Mouse (Mus musculus): ENCODE measurements at regions not wholly inside any gene's neighbourhood (a gene's known extent, or its start where the extent isn't known, plus 50 kb on each side); places are given as distances from the start of the nearest gene placed in this dataset.

- H3K27ac ChIP-seq = no peak overlapping the region
- H3K4me3 ChIP-seq = no peak overlapping the region
- 34% methylated on average over 2 of the region's 2 CpGs for WGBS
- no peaks in the 10 kb centered on the region for H3K9me3 ChIP-seq
- no peak overlapping the region for H3K4me2 ChIP-seq
- no peak for ATAC-seq (ENCODE audit: insufficient number of reproducible peaks, low FRiP score, low TSS enrichment, low read depth)
- H3K36me3 ChIP-seq = no peaks in the 10 kb centered on the region
- H3K9ac ChIP-seq = no peak overlapping the region
- H3K4me1 ChIP-seq = no peaks in the 10 kb centered on the region
- H3K27me3 ChIP-seq = no peaks in the 10 kb centered on the region
Observed at GRCm38 (mm10) chr5:126629826-126630225, 611.8 kb upstream of the Tmem132c start.

DNA sequence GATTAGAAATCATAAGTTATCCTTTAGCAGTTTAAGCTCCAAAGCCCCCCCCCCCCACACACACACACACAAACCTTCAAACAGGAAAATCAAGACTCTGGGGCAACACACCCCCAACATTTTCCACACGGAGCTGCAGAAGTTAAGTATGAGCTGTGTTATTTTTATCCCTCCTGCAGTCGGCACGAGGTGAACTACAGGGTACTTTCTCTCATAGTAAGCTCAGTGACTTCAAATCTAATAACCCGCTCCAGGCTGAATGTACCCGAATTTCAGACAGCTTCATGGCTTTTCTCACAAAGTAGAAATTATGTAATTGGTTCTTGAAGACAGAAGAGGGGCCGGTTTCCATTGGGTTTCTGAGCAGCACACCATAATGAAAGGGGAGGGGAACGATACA lies 591.2 kb upstream of the Tmem132c start:
- Histone ChIP-seq H3K27me3 (no peaks in the 10 kb centered on the region), H3K9me3 (no peaks in the 10 kb centered on the region), H3K36me3 (no peaks in the 10 kb centered on the region), H3K27ac (no peak overlapping the region), H3K4me1 (no peaks in the 10 kb centered on the region), H3K4me2 (no peak overlapping the region), H3K9ac (no peak overlapping the region), H3K4me3 (no peak overlapping the region)
- 78% methylated on average over 7 of the region's 7 CpGs for WGBS
- ATAC-seq (ENCODE audit: insufficient number of reproducible peaks, low FRiP score, low TSS enrichment, low read depth) = no peak

DNA sequence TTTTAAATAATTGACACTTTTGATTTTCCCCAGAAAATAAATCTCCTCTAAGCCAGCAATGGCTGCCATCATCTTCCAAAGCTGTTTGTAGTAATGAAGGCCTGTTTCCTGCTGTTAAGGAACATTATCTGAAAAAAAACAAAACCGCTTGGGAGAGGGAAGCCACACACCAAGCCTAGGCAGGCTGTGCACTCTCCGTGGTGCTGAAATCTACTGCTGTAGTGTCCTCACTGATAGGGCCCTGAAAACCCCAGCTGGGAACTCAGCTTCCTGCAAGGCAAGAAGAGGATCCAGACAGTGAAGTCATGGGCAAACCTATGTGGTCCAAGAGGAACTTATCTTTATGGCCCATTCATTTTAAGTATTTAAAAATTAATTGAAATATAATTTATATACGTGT lies 590.2 kb upstream of the Tmem132c start:
- no peaks in the 10 kb centered on the region for H3K36me3 ChIP-seq
- H3K4me1 ChIP-seq = no peaks in the 10 kb centered on the region
- WGBS = 16% methylated on average over 3 of the region's 3 CpGs
- no peaks in the 10 kb centered on the region for H3K27me3 ChIP-seq
- H3K4me3 ChIP-seq = no peak overlapping the region
- no peak overlapping the region for H3K4me2 ChIP-seq
- no peak for ATAC-seq (ENCODE audit: insufficient number of reproducible peaks, low FRiP score, low TSS enrichment, low read depth)
- no peaks in the 10 kb centered on the region for H3K9me3 ChIP-seq
- H3K9ac ChIP-seq = no peak overlapping the region
- H3K27ac ChIP-seq = no peak overlapping the region

- Histone ChIP-seq H3K4me2 (no peak overlapping the region), H3K27me3 (no peaks in the 10 kb centered on the region), H3K4me3 (no peak overlapping the region), H3K36me3 (no peaks in the 10 kb centered on the region), H3K9me3 (no peaks in the 10 kb centered on the region), H3K27ac (no peak overlapping the region), H3K4me1 (no peaks in the 10 kb centered on the region), H3K9ac (no peak overlapping the region)
- ATAC-seq (ENCODE audit: insufficient number of reproducible peaks, low FRiP score, low TSS enrichment, low read depth) = no peak
- 90% methylated on average over 4 of the region's 4 CpGs for WGBS
Observed at GRCm38 (mm10) chr5:126662648-126663047, 579.0 kb upstream of the Tmem132c start.

DNA sequence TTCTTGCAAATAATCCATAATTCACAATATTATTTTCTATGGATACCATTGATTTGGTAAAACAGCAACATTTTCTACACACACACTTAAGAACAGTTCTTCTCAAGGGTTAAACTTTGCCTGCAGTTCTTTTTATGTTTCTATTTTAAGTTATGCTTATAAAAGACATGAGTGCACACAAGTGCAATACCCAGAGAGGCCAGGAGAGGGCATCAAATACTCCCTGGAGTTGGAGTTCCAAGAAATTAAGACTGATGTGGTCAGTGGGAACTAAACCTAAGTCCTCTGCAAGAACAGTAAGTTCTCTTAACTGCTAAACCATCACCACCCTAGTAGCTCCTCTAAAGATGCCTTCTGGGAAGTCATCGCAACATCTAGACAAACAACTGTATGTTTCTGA lies 570.5 kb upstream of the Tmem132c start:
- Histone ChIP-seq H3K4me2 (no peak overlapping the region), H3K4me1 (no peaks in the 10 kb centered on the region), H3K27me3 (no peaks in the 10 kb centered on the region), H3K4me3 (no peak overlapping the region), H3K27ac (no peak overlapping the region), H3K9ac (no peak overlapping the region), H3K36me3 (no peaks in the 10 kb centered on the region), H3K9me3 (no peaks in the 10 kb centered on the region)
- 51% methylated on average over 1 of the region's 1 CpGs for WGBS
- ATAC-seq (ENCODE audit: insufficient number of reproducible peaks, low FRiP score, low TSS enrichment, low read depth) = no peak

GRCm38 (mm10) chr5:126680262-126680661 lies 561.3 kb upstream of the Tmem132c start:
- Histone ChIP-seq H3K4me2 (no peak overlapping the region), H3K9ac (no peak overlapping the region), H3K36me3 (no peaks in the 10 kb centered on the region), H3K27ac (no peak overlapping the region), H3K4me3 (no peak overlapping the region), H3K27me3 (no peaks in the 10 kb centered on the region), H3K9me3 (no peaks in the 10 kb centered on the region), H3K4me1 (no peaks in the 10 kb centered on the region)
- no peak for ATAC-seq (ENCODE audit: insufficient number of reproducible peaks, low FRiP score, low TSS enrichment, low read depth)
- 70% methylated on average over 6 of the region's 6 CpGs for WGBS

DNA sequence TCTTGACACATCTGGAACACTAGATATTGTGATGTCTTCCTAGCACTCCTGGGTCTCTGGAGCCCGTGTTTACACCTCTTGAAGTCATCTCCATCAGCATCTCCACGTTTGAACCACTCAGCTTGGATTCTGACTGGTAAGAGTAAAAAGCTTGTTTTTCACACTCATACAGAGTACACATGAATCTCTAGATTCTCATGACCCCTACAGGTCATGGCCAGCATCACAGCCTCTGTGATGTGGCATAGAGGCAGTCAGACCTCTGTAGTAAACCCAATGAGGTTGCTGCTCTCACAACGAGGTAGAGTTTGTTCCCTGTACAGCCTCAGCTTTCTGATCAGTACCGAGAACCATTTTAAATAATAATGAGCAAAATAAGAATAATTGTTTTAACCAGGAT lies 542.3 kb upstream of the Tmem132c start:
- Histone ChIP-seq H3K9me3 (no peaks in the 10 kb centered on the region), H3K9ac (no peak overlapping the region), H3K4me2 (no peak overlapping the region), H3K27ac (no peak overlapping the region), H3K4me3 (no peak overlapping the region), H3K36me3 (no peaks in the 10 kb centered on the region), H3K27me3 (no peaks in the 10 kb centered on the region), H3K4me1 (no peaks in the 10 kb centered on the region)
- ATAC-seq (ENCODE audit: insufficient number of reproducible peaks, low FRiP score, low TSS enrichment, low read depth) = no peak
- 48% methylated on average over 4 of the region's 4 CpGs for WGBS

DNA sequence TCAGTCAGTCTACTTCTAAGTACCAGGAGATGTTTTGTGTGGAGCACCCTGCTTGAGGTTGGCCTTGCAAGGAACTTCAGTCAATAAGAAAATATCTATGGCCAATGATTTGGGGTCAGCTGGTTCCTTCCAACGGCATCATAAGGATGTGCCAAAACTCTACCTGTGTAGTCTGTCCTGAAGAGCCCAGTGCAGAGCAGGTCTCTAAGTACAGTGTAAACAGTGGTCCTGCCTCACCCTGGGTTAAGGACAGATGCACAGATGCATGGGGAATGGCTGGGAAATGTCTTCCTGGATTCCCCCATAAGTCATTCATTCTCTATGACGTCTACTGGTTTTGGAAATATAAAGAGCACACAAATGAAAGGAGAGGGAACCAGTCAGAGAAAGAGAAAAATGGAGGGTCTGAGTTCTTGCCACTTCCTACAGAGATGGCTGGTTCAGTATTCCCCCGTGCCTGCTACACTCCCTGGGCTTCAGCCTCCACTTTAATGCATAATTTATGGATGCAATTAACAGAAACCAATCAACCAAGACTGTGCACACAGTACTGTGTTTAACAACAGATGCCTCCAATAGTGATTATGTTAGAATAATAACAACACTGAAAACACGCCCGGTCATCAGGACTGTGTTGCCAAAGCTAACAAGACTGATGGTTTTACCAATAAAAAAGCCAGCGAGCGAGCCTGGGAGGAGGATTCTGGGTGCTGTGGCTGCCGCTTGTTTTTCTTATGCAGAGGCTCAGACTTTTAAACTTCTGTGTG lies 537.9 kb upstream of the Tmem132c start:
- no peaks in the 10 kb centered on the region for H3K9me3 ChIP-seq
- H3K27me3 ChIP-seq = no peaks in the 10 kb centered on the region
- no peak overlapping the region for H3K4me2 ChIP-seq
- no peak overlapping the region for H3K27ac ChIP-seq
- no peak for ATAC-seq (ENCODE audit: insufficient number of reproducible peaks, low FRiP score, low TSS enrichment, low read depth)
- no peak overlapping the region for H3K4me3 ChIP-seq
- H3K36me3 ChIP-seq = no peaks in the 10 kb centered on the region
- no peak overlapping the region for H3K9ac ChIP-seq
- 38% methylated on average over 8 of the region's 8 CpGs for whole genome bisulfite sequencing
- no peaks in the 10 kb centered on the region for H3K4me1 ChIP-seq

- Histone ChIP-seq H3K9ac (no peak overlapping the region), H3K9me3 (no peaks in the 10 kb centered on the region), H3K36me3 (no peaks in the 10 kb centered on the region), H3K4me3 (no peak overlapping the region), H3K4me2 (no peak overlapping the region), H3K4me1 (no peaks in the 10 kb centered on the region), H3K27me3 (no peaks in the 10 kb centered on the region), H3K27ac (no peak overlapping the region)
- 58% methylated on average over 11 of the region's 11 CpGs for WGBS
- ATAC-seq (ENCODE audit: insufficient number of reproducible peaks, low FRiP score, low TSS enrichment, low read depth) = no peak
Observed at GRCm38 (mm10) chr5:126705871-126706270, 535.7 kb upstream of the Tmem132c start.

GRCm38 (mm10) chr5:126706701-126707100 lies 534.9 kb upstream of the Tmem132c start:
- Histone ChIP-seq H3K36me3 (no peaks in the 10 kb centered on the region), H3K27ac (no peak overlapping the region), H3K4me3 (no peak overlapping the region), H3K4me1 (no peaks in the 10 kb centered on the region), H3K9ac (no peak overlapping the region), H3K4me2 (no peak overlapping the region), H3K9me3 (no peaks in the 10 kb centered on the region), H3K27me3 (no peaks in the 10 kb centered on the region)
- 75% methylated on average over 4 of the region's 4 CpGs for WGBS
- no peak for ATAC-seq (ENCODE audit: insufficient number of reproducible peaks, low FRiP score, low TSS enrichment, low read depth)

DNA sequence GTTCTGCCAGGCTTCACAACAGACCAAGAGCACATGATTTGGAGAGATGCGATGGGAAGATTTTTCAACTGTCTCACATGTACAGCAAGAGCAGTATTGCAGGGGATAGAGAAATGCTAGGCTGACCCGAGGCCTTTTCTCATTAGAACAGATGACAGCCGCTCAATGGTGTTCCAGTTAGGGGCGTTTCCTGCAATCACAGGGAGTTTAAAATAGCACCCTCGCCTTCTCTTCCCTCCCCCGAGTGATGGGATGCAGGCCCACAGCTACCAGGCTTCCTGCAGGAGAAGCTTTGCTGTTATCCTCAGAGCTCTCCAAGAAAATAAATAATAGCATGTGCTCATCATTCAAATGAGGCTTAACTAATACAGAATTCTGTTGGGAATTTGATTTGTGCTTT lies 526.9 kb upstream of the Tmem132c start:
- no peaks in the 10 kb centered on the region for H3K36me3 ChIP-seq
- H3K4me1 ChIP-seq = no peaks in the 10 kb centered on the region
- no peak for ATAC-seq (ENCODE audit: insufficient number of reproducible peaks, low FRiP score, low TSS enrichment, low read depth)
- no peaks in the 10 kb centered on the region for H3K27me3 ChIP-seq
- H3K9me3 ChIP-seq = no peaks in the 10 kb centered on the region
- no peak overlapping the region for H3K4me2 ChIP-seq
- 27% methylated on average over 6 of the region's 6 CpGs for WGBS
- no peak overlapping the region for H3K9ac ChIP-seq
- no peak overlapping the region for H3K27ac ChIP-seq
- H3K4me3 ChIP-seq = no peak overlapping the region

DNA sequence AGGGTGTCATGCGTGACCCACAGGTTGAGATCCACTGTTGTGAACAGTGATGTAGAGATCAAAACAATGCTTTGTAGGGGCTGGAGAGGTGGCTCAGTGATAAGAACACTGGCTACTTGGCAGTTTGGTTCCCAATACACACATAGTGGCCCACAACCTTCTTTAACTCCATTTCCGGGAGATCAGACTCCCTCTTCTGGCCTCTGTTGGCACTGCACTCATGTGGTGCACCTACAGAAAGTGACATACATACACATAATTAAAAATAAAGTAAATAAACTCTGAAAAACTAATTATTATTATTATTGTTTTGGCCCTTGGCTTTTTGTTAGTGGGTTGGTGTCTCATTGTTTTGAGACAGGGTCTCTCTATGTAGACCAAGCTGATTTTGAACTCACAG lies 523.2 kb upstream of the Tmem132c start:
- no peak overlapping the region for H3K27ac ChIP-seq
- H3K9ac ChIP-seq = no peak overlapping the region
- no peak for ATAC-seq (ENCODE audit: insufficient number of reproducible peaks, low FRiP score, low TSS enrichment, low read depth)
- H3K4me1 ChIP-seq = no peaks in the 10 kb centered on the region
- no peak overlapping the region for H3K4me2 ChIP-seq
- no peak overlapping the region for H3K4me3 ChIP-seq
- WGBS = 98% methylated on average over 2 of the region's 2 CpGs
- no peaks in the 10 kb centered on the region for H3K27me3 ChIP-seq
- H3K9me3 ChIP-seq = no peaks in the 10 kb centered on the region
- no peaks in the 10 kb centered on the region for H3K36me3 ChIP-seq

DNA sequence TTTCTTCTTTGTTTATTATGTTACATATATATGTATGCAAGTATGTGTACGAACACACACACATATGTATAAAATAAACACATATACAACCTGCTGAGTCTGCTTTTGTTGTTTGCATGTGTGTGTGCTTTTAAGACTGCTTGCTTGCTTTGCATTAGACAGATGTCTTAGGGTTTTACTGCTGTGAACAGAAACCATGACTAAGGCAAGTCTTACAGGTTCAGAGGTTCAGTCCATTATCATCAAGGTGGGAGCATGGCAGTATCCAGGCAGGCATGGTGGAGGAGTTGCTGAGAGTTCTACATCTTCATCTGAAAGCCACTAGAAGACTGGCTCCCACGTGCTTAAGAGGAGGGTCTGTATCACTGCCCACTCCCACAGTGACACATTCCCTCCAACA lies 520.3 kb upstream of the Tmem132c start:
- Histone ChIP-seq H3K9ac (no peak overlapping the region), H3K4me2 (no peak overlapping the region), H3K27ac (no peak overlapping the region), H3K27me3 (no peaks in the 10 kb centered on the region), H3K4me1 (no peaks in the 10 kb centered on the region), H3K9me3 (no peaks in the 10 kb centered on the region), H3K36me3 (no peaks in the 10 kb centered on the region), H3K4me3 (no peak overlapping the region)
- 83% methylated on average over 2 of the region's 2 CpGs for WGBS
- no peak for ATAC-seq (ENCODE audit: insufficient number of reproducible peaks, low FRiP score, low TSS enrichment, low read depth)
